Mouse (Mus musculus): ENCODE results near the gene Ncln.

Ncln gene

DNA sequence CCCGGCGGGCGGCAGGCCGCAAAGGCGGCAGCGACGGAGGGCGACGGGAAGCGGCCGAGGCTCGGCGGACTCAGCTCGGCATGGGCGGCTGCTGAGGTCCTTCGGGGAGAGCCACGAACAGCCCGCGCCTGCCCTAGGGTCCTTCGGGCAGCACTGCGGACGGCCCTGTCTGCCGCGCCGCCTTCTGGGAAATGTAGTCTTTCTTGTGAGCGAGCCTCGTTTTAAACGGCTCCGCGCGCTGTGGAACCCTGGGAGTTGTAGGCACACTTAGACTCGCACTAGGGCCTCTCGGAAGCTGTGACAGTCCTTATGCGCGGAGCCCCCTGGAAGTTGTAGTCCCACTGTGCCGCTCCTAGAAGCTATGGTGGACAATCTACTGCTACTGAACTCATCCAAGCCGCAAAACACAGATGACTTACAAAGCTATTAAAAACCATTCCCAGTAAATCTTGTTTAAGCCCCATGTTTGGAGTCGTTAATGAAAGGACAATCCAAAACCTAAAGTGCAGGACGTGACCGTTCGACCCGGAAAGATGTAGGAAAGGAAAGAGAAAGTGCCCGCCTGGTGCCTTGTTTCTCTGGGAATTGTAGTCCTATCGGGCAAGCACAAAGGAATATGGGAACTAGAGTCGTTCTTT is at the start of gene Ncln:
Ncln (minus strand) TSS at position 129 of the 638 bp plus-strand sequence.
- DNase-seq: peak; percentile 99

DNA sequence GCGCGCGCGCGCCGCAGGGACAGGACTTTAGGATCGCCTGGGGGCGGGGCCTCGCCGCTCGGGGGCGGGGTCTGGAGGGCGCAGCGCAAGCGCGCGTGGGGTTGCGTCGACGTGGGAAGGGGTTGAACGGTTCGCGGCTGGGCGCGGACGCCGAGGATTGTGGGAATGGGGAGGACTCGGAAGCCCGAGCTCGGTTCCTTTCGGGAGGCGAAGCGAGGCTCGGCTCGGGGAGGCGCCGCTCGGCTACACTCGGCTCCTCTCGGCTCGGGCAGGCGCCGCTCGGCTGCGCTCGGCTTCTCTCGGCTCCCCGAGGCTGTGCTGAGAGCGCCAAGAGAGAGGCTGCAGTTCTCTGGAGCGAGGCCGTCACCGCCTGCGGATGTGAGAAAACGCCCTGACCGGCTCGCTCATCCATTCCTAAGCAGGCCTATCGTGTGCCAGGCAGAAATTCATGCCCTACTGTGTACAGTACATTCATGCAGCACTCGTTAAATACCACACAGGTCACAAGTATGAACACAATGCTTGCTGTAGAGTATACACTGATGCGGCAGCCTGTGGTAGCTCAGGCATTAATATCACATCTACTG is 49.1 kb upstream of the Ncln start, which contains the start of gene Gna11:
Gna11 (minus strand) TSS at position 30 of the 587 bp plus-strand sequence.
- DNase-seq: peak; percentile 99

DNA sequence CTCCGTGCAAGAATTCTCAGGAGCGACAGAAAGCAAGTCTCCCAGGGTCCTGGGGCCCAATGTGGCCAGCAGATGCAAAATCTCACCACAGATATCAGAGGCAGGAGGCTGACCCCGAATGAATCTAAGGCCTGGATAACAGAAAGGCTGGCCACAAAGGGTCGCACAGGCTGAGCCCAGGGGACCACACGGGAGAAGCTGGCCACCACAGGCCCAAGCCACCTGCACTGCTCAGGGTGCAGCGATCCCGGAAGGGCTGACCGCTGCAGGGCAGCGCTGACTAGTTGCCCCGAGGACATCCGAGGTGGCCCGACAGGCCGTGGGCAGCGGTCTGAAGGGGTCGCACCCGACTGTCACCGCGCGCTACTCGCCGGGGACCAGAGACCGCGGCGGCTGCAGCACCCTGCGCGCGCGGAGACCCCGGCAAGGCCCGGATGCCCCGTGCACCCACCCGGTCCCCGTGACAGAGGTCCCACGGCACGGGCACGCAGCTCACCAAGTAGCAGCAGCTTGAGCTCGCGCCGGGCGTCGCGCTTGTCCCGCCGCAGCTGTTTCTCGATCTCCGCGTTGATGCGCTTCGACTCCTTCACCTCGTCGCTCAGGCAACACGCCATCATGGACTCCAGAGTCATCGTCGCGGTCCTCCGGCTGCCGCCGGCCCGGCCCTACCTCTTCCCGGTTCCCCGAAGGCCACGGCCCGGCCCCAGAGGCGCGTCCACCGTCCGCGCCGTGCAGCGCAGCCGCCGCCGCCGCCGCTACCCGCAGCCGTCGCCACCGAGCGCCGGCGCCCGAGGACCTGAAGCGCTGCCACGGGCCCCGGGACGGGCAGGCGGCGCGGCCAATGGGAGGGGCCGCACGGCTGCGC is 48.3 kb upstream of the Ncln start:
- DNase-seq: no peak

DNA sequence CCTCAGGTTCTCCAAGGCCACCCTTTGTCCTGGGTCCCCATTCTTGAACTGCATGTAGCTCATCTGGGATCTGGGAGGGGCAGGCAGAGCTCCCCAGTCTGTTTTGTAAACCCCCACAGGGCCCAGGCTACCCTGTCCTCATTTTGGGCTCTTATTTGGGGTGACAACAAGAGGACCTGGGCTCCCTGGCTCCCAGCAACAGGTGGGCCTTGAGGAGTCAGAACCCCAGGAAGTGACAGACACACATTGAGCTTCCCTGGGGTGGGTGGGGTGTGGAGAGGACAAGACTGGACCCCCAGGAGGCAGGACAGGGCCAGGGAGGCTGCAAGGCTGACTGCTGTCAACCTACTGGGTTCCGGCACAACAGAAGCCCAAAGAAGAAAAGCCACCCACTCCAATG is 47.4 kb upstream of the Ncln start:
- no peak for DNase-seq

DNA sequence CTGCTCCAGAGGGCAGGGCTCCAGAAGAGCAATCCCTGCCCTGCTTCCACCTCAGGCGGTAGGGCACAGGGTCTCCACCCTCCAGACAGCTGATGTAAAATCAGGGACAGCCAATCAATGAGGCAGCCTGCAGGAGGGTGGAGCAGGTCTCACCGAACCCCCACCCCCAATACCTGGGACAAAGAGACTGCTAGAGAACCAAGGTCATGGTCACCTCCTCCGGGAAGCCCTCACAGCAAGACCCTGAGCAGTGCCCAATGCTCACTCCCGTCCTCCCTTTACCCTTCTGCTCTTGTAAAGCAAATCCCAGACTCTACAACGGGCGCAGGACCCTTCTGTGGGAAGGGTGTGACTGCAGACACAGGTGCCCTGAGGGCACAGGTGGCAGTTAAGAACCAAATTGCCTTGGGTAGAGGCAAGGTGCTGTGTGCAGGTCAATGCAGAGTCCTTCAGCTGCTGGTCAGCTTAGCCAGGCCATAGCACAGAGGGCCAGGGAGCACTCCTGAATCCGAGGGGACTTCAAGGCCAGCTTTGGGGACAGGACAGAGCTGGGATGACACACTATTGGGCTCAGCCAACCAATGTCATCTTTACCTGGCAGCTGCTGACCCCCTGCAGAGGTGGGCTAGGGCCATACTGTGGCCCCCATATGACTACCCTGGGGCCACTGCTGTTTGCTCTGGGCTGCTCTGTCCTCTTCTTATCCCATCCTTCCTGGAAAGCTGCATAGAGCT is 46.7 kb upstream of the Ncln start:
- no peak for DNase-seq

DNA sequence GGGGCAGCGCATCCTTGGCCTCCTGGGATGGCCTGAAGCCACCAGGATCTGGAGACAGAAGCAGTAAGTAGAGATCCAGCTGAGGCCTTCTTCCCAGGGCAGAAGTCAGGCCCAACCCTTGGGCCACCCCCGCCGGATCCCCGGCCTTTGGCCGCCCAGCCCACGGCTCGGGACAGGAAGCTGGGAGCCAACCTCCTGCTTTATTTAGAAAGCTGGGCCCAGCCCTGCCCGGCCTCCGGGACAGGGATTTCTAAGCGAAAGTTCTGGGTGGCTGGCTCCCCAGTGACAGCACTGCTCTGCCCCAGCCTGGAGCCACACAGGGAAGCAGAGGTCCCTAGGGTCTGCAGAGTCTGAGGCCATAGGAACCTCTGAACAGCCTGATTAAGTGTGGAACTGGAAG is 45.6 kb upstream of the Ncln start:
- peak; percentile 74 for DNase-seq

DNA sequence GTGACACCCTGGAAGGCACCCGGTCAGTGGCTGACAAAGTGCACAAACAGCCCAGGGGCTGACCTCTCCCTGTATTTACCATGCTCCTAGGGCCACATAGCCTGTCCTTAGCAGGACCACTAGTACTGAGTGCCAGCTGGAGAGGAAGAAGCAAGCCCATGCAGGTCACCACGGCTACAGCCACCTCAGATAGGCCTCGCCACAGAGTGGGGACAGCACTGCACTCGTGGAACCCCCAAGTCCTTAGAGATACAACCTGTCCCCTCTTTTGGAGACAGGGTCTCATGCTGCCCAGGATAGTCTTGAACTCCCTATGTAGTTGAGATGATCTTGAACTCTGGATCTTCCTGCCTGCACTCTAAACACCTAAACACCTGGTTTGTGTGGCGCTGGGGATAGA is 45.2 kb upstream of the Ncln start:
- DNase-seq: no peak

DNA sequence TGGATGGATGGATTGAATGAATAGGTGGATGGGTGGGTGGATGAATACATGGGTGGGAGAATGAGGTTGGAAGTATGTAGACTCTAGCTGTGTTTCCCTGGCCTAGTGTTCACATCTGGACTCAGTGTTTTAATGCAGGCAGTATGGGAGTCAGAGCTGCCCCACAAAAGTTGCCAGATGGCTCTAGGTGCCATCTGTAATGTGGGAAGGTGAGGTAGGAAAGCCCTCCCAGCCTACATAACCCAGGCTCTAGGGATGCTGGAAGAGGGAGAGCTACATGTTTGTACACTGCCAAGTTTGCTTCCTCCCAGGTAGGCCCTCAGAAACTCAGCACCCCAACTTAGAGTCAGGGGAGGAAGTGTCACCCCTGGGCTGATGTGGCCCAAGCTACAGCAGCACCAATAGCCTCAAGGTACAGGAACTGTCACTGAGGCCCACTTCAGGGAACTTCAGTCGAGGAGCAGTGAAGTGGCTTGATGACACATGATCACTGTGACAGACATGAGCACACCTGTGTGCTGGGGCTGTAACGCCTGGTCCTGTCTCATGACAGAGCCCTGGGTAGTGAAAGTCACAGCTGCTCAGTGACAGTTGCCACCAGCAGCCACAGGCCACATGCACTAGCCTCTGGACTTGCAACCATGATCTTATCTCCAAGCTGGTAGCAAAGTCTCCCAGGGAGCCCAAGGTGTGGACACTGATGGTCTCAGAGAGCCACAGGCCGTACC is 42.3 kb upstream of the Ncln start:
- no peak for DNase-seq

DNA sequence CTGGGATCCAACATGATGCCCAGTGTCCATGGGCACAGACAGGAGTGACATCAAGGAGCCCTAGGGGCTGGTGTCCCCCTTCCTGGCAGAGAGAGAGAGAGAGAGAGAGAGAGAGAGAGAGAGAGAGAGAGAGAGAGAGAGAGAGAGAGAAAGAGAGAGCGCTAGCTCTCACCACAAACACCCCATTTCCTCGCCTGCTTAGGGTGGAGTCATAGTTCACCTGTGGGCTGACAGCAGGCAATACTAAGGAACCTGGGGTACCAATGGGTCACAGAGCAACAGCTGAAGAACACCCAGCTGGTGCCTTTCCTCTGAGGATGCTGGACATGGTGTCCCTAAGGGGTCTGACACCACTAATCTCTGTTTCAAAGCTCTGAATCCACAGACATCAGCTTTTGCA is 41.2 kb upstream of the Ncln start:
- DNase-seq: no peak

DNA sequence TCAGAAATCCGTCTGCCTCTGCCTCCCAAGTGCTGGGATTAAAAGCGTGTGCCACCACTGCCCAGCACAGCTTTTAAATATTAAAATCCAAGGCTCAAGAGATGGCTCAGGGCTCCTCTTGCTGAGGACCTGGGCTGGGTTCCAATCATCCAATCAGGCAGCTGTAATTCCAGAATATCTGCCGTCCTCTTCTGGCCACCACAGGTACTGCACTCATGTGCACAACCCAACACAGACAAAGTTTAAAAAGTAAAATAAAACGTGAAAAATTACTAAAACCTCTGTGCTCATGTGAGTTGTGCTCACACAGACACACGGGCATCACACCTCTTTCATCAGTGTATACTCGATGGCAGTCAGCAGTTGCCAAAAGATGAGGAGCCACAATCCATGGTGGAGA is 40.5 kb upstream of the Ncln start:
- DNase-seq: no peak

DNA sequence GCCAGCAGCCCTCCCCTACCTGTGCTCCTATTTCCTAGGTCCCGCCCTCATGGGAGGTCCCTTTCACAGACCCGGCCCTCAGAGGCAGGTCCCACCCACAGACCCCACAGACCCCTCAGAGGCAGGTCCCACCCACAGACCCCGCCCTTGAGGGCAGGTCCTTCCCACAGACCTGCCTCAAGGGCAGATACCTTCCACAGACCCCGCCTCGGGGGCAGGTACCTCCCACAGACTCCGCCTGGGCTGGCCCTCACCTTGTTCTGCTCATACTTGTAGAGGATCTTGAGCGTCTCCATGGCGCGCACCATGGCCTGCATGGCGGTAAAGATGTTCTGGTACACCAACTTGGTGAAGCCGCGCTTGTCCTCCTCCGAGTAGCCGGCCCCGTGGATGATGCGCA is 38.6 kb upstream of the Ncln start:
- DNase-seq: no peak

DNA sequence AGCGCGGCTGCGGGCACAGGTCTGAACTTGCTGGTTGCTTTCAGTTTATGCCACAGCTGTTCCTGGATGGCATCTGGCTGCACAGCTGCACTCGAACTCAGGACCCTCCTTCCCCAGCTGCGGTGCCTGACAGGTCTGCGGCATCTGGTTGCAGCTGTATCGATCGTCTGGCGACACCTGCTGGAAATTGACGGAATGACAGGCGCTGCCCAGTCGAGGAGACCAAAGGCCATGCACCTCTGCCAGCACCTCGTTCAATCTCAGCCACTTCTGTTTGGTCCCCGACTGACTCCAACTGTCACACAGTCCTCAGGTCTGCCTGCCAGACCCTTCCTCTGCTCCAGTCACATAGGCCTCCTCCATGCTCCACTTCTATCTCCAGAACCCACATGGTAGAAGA is 30.6 kb upstream of the Ncln start:
- peak; percentile 71 for DNase-seq

DNA sequence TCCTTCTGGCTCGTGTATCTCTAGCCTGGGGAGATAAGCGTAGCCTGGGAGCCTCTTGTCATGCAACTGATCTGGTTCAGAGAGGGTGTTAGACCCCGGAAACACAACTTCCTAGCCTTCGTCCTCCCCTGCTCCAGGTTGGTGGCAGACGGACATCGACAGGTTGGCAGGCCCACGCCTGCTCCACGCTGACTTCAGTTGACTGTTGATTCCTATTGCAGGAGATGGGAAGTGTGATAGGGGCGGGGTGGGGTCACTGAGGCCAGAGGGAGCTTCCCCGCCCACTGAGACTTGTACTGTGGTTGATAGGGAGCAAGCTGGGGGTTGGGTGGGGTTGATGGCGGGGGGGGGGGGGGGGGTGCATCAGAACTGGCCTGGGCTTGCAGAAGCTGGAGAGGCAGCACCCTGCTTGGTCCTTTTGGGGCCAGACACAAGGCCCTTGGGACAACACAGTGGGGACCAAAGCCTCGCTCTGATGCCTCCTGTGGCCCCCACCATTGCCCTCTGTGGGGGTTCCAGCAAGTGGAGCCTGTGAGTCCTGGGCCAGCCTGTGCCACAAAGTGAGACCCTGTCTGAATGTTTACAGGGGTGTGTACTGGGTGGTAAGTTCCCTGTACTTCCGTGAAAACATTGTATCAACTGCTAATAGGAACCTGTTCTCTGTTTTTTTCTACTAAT is 29.0 kb upstream of the Ncln start:
- DNase-seq: no peak

DNA sequence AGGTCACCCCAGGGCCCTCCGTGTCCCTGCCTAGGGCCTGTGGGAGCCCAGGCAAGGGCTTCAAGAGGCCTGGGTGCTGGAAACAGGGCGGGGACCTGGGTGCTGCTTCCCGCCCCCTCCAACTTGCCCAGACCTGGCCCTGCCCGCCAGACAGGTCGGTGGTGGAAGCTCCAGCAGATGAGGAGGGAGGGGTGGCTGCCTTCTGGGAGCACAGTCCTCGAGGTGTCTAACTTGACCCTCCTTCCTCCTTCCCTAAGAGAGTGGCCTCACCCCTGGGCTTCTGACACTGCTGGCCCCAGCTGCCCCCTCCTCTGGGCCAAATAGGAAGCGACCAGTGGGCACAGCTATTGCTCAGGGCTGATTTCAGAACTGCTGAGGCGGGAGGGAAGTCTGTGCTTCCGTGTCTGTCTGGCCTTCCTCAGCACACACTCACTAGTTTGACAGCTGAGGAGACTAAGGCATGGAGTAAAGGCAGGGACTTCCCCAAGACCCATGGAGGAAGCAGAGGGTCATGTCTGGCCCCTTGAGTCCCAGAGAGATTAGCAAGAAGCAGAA is 27.9 kb upstream of the Ncln start, which contains the start of gene Gna15:
Gna15 (minus strand) TSS at position 175 of the 555 bp plus-strand sequence.
- DNase-seq: no peak

DNA sequence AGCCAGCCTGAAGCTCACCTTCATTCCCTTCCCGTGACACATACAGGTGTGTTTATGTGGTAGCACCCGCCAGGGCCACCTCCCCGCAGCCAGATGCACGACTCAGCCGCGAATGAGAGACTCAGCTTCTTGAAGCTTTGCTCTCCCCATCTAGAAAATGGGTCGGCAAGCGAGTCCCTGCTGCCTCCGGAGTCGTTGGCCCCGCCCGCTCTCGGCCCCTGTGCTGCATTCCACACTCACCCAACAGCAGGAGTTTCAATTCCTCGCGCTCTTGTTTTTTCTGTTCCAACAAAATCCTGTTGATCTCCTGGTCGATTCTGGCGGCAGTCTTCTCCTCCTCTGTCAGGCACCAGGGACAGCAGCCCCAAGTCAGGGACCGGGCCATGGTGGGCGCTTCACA is 27.4 kb upstream of the Ncln start:
- DNase-seq: no peak

DNA sequence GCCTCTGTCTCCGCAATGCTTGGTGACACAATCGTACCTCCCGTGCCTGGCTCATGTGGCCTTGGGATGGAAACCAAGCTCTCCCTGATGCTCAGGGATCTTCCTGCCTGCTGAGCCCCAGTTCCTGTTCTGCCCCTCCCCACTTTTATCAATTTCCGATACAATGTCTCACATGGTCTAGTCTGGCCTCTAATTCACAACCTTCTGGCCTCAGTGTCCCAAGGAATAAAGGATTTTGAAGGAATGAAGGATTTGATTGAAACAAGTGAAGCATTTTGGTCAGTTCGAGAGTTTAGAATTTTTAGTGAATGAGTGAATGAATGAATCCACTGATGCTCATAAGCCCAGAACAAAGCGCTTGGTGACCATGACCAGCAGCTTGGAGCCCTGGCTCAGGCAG is 26.9 kb upstream of the Ncln start:
- DNase-seq: no peak

DNA sequence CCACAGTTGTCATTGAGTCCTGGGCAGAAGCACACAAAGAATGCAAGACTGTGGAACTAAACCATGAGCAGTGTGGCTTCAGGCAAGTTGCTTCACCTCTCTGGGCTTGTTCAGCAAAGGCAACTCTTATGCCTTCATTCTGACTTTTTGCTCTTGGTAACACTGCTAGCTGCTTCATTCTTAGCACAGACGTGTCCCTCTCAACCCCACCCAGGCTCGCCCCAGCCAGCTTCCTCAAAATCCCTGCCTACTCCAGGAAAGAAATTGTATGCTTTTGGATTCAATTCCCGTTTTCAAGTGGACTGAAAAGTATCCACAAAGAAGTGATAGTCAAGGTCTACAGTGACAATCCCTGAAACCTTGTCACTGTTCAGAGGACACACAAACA is 23.8 kb upstream of the Ncln start:
- no peak for DNase-seq

DNA sequence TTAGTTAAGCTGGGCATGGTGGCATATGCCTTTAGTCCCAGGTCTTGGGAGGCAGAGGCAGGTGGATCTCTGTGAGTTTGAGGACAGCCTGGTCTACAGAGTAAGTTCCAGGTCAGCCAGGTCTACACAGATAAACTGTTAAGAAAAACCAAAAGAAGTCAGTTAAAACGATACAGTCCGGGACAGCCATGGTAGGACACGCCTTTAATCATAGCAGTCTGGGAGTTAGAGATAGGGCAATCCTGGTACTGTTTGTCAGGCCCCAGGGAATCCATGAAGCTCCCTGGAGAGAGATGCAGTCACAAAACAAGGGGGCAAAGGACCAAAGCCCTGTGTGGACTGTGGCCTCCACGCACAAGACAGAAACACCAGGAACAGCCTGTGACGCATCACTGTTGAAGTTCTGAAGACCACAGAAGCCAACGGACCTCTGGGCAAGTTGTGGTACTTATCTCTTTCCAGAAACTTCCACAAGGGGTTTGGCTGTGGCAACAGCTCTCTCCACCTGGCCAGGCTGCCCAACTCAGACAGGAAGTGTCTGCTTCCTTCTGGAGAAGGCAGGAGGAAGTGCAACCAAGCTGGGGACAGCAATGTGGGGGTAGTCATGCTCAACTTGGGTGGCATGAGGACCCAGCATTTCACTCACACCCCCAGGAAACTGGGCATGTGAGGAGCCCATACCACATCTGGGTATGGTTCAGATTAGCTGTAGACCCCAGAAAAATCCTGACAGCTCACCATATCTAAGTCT is 23.2 kb upstream of the Ncln start:
- no peak for DNase-seq

DNA sequence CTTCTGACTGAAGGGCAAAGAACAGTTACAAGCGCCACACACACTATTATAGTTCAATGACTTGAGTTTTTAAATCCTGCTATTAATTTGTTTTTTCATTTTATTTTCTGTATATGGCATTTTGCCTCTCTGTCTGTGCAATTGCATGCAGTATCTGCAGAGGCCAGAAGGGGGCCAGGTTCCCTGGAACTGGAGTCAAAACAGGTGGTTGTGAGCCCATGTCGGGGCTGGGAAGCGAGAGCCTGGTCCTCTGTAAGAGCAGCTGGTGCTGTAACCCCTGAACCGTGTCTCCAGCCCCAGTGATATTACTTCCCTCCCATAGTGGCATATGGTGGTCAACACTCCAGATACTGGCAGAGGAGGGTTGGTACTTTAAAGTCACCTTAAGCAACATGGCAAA is 22.4 kb upstream of the Ncln start:
- DNase-seq: peak; percentile 43

DNA sequence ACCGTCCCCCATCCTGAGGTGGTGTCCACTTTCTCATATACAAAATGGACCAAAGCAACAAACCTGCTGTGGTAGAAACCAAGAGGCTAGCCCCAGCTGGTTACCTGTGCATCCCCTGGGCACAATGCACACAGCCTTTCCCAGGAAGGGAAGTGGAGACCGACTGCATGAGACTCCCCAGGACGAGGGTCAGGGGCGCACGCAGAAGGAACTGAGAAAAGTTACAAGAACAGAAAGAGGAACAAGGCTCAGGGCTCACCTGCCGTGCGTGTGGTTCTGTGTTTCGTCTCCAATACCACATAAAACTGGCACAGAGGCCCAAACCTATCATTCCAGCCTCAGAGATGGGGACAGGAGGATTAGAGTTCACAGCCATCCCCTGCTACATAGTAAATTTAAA is 21.0 kb upstream of the Ncln start:
- no peak for DNase-seq

DNA sequence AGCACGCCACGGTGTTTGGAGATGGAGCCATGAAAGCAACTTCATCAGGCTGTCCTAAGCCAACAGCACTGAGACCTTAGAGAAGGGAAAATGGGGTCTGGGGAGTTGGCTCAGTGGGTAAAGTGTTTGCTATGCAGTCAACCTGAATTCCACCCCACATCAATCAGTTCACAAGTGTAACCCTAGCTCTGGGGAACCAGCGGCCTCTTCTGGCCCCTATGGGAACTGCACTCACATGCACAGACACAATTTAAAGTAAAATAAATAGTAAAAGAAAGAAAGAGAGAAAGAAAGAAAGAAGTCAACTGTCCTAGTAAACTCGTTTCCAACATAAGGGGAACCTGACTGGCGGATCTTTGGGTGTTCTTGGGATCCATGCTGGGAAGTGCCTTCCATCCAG is 17.6 kb upstream of the Ncln start:
- no peak for DNase-seq
